Mouse (Mus musculus) Patski (cell line): ENCODE data around the gene Vpreb2. TPM values are rescaled to one million over a fixed set of nuclear protein-coding genes. Genes with fewer than 3 reads are reported as not detected.

ENCODE experiments used
- ATAC-seq: fragments of 100-300 bp; one replicate; pipeline ENCODE4 v1.8.0; 2021
- CTCF ChIA-PET: fragments of 350-600 bp; sonication (Branson Sonifier 250); formaldehyde crosslinking; loops from one replicate; lab custom pipeline; 2022; ENCODE audit warnings: inconsistent platforms; lab: Charles Lee
- POLR2A ChIA-PET: fragments of 350-600 bp; sonication (Branson Sonifier 250); formaldehyde crosslinking; loops from one replicate; lab custom pipeline; 2022; ENCODE audit warnings: antibody characterized with exemption, inconsistent platforms; lab: Charles Lee
- DNase-seq: peaks from one replicate; pipeline ENCODE4 v3.0.0-alpha.2; 2011; ENCODE audit warnings: low read depth, low spot score
- H3K27me3 ChIP-seq: fragments of 371-371 bp; one replicate; pipeline ENCODE4 v1.5.1; 2021
- CTCF ChIP-seq: fragments of 100-300 bp; IDR thresholded peaks from one replicate; pipeline ENCODE4 v1.5.1; 2021
- in situ Hi-C: fragments of 300-500 bp; cut with MboI; formaldehyde crosslinking; loops from 3 replicates; pipeline ENCODE4 v1.11.1; 2018; ENCODE audit warnings: low pct_unique_long_range_greater_than_20kb, mixed read lengths
- polyA plus RNA-seq: library from polyadenylated mRNA; unstranded; gene quantifications from one replicate; pipeline ENCODE4 v1.2.3, GENCODE M21; 2021

Vpreb2 gene
- 0.31 TPM for polyA plus RNA-seq

DNA sequence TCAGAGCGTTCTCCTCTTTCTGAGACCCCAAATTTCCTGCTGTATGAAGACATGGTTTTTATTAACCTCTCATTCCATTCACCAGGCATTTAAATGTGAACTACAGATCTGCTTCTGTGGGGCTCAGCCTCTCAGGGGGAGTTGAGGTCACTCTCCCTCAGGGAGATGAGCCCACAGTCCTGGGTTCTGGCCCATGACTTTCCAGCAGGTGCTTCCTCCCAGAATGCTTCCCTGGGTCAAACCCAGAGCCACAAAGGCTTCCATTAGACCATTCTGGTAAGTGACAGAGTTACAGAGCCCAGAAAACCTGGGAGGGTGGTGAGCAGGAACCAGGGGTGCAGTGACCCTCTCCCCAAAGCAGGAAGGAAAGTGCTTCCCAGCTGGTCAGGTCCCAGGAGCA lies at the start of gene Vpreb2:
TSS of gene Vpreb2 (plus strand) at position 301 of the 400 bp plus-strand sequence.
- peaks cover 35% of the 10 kb centered on the region for H3K27me3 ChIP-seq
- ATAC-seq (no peak), DNase-seq (no peak)
- TF ChIP-seq CTCF: no peak
- ChIA-PET CTCF (no interaction called here), POLR2A (no interaction called here)
- in situ Hi-C loops: loop anchor here (25.0 kb wide), 1 partner anchor 1118 kb away; the partner anchor contains the start of genes Igll1, Top3b and Vpreb1

DNA sequence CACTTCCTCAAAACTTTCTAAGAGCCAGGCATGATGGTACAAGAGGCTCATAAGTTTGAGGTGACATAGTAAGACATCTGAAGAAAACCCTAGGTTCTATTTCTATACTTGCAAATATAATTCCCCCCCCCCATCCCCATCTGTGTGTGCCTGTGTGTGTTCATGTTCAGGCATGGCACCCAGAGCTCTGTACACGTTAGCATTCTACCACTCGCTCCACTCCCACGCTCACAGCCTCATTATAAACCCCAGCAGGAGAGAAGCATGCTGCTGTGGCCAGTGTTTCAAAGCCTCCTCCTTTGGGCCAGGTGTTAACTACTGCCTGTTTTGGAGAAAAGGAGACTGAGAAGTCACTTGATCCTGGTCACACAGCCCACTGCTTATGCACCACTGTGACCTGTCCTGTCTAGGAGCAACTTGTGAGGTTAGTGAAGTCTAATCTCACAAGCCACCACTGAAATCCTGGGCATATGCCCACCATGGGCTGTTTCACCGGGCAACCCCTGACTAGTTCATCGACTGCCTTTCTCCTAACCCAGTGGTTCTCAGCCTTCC lies 48.2 kb upstream of the Vpreb2 start:
- no peak for DNase-seq
- TF ChIP-seq CTCF: no peak
- ATAC-seq: no peak
- ChIA-PET CTCF (no interaction called here), POLR2A (no interaction called here)
- in situ Hi-C loops: no loop called here
- peaks cover 21% of the 10 kb centered on the region for H3K27me3 ChIP-seq

- ChIA-PET CTCF (no interaction called here), POLR2A (no interaction called here)
- DNase-seq (no peak), ATAC-seq (no peak)
- TF ChIP-seq CTCF: no peak
- in situ Hi-C loops: no loop called here
- H3K27me3 ChIP-seq: peaks cover 32% of the 10 kb centered on the region
Measured at GRCm38 (mm10) chr16:17933594-17934444, 46.4 kb upstream of the Vpreb2 start.

- in situ Hi-C loops: no loop called here
- ChIA-PET CTCF (no interaction called here), POLR2A (no interaction called here)
- TF ChIP-seq CTCF: no peak
- H3K27me3 ChIP-seq: peaks cover 32% of the 10 kb centered on the region
- DNase-seq: no peak
- ATAC-seq: no peak
Measured at GRCm38 (mm10) chr16:17934445-17934910, 45.8 kb upstream of the Vpreb2 start.

DNA sequence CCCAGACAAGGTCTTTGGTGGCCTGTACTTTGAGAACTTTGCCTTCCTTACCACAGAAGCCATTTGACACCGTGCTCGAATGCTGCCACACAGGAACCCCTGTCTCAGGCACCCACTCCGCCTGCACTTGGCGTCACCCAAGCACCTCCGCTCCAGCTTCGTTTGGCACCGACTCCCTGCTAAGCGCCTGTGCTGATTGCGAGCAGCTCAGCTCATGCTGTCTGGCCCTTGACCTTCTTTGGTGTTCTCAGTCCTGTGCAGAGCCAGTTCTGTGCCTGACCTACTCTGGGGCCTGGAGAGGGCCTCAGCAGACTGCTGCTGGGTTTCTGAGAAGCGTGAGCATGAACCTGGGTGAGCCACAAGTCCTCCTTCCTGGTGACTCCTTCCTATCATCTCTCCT lies 43.5 kb upstream of the Vpreb2 start:
- no peak for TF ChIP-seq CTCF
- CTCF ChIA-PET: interaction anchor here (2.7 kb wide), 1 partner anchor 8 kb away, joined by 19 read pairs; the partner anchor contains the start of gene Slc25a1
- POLR2A ChIA-PET: interaction anchor here (0.8 kb wide), 1 partner anchor 9 kb away, joined by 4 read pairs; the partner anchor contains the start of gene Slc25a1
- H3K27me3 ChIP-seq: peaks cover 32% of the 10 kb centered on the region
- DNase-seq (no peak), ATAC-seq (no peak)
- in situ Hi-C loops: no loop called here

DNA sequence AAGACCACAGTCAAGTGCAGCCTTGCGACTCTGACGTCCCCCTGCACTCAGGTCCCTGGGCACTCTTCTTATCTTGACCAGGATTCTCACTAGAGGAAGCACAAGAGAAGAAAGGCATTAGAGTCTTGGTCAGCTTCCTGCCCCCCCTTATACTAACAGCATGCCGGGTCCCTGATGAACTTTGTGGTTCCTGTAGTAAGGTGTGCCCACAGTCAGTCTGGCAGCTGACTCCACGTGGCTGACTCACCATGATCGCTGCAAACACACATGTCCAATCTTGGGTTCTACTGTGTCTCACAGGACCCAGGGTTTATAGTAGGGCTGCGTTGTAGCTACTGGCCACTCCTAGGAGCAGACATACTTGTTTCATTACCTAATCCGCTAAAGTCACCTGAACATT lies 42.0 kb upstream of the Vpreb2 start:
- POLR2A ChIA-PET: interaction anchor here (0.8 to 1.2 kb wide), 2 partner anchors 10 to 23 kb away, joined by 3 to 4 read pairs; partner anchors contain the start of gene Slc25a1
- in situ Hi-C loops: no loop called here
- DNase-seq (no peak), ATAC-seq (no peak)
- CTCF ChIA-PET: interaction anchor here (0.6 to 2.7 kb wide), 6 partner anchors 10 to 79 kb away, joined by 3 to 19 read pairs (median 4); partner anchors contain the start of gene Slc25a1
- no peak for TF ChIP-seq CTCF
- H3K27me3 ChIP-seq: peaks cover 32% of the 10 kb centered on the region

GRCm38 (mm10) chr16:17938821-17939220 lies 41.4 kb upstream of the Vpreb2 start:
- in situ Hi-C loops: no loop called here
- CTCF ChIA-PET: interaction anchor here (0.6 to 2.7 kb wide), 9 partner anchors 9 to 79 kb away, joined by 3 to 19 read pairs (median 4); partner anchors contain the start of gene Slc25a1
- POLR2A ChIA-PET: interaction anchor here (1.2 kb wide), 1 partner anchor 10 kb away, joined by 4 read pairs; the partner anchor contains the start of gene Slc25a1
- peaks cover 32% of the 10 kb centered on the region for H3K27me3 ChIP-seq
- DNase-seq (no peak), ATAC-seq (peak; percentile 81)
- peak; percentile 86 for TF ChIP-seq CTCF

DNA sequence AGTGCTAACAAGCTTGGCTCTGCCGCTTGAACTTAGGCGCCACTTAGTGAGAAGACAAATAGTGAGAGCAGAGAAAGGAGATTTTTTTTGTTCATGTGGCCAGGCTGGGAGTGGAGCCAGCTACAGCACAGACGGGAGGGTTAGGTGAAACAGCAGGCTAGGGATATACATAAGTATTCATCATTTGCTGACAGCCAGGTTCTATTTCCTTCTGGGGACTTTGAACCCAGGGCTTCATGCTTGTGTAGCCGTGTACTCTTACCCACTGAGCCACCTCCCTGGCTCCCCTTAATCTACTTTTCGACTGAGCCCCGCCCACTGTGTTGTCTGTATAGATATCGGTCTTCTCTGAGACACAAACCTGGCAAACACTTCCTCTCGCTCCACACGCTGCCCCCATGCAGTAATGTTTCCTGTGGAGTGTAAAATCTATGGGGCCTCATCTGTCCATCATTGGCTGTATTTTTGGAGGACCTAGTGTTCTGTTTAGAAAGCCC lies 40.9 kb upstream of the Vpreb2 start:
- no peak for ATAC-seq
- no peak for TF ChIP-seq CTCF
- peaks cover 29% of the 10 kb centered on the region for H3K27me3 ChIP-seq
- DNase-seq: no peak
- in situ Hi-C loops: no loop called here
- ChIA-PET POLR2A (no interaction called here), CTCF (interaction anchor here (1.0 to 2.7 kb wide), 8 partner anchors 9 to 80 kb away, joined by 3 to 19 read pairs (median 4); partner anchors contain the start of gene Slc25a1)

DNA sequence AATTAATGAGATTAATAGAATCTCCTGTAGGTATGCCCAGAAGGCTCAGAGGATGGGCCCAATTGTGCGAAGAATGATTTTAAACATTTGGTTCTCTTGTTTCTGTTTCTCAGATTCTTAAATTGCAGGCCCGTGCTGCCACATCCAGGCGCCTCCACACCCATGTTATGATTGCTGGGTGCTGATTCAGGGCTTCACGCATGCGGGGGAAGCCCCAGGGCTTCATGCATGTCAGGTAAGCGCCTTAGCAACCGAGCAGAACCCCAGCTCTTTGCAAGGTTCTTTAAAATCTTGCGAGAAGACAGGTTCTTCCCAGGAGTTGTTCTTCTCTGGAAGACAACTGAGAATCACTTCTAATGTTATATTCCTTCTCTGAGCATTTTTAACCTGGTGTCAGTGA lies 36.8 kb upstream of the Vpreb2 start:
- DNase-seq: no peak
- ATAC-seq: no peak
- POLR2A ChIA-PET: no interaction called here
- no peaks in the 10 kb centered on the region for H3K27me3 ChIP-seq
- no peak for TF ChIP-seq CTCF
- in situ Hi-C loops: no loop called here
- CTCF ChIA-PET: interaction anchor here (1.2 to 1.3 kb wide), 2 partner anchors 13 to 15 kb away, joined by 3 to 4 read pairs; no protein-coding TSS in a partner anchor
